Mouse (Mus musculus) cerebellum, postnatal 4 days (tissue): ENCODE results near the gene Chic2.

Experiments used
- DNase-seq, 2 experiments: peaks; one replicate each; pipeline ENCODE4 v3.0.0; 2022; ENCODE audit warnings: low spot score in 2 of 2, mixed read lengths in 1 of 2

The Chic2 gene

DNA sequence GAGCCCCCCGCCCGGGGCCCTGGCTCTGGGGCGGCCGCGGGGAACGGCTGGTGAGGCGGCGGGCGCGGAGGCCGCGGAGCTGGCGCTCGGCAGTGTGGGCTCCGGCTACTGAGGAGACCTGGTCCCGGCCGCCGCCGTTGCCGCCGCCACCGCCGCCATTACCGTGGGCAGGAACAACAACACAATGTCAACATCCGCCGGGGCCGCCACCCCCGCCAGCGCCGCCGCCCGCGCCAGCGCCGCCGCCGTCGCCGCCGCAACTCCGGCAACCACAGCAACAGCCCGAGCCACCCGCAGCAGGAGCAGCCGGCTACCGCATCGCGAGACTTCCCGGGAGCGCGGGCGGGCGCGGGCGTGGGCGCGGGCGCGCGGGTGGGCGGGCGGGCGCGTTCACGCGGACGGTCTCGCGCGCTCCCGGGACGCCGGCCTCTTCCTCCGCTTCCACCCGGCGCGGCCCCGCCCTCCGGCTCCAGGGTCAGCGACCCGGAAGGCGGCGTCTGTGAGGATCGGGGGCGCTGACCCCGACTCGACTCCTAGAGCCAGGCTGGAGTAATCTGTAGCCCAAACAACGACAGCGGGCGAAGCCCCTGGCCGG, at the start of gene Chic2:
Gene Chic2 (minus strand): TSS at position 465 of the 595 bp plus-strand sequence.
- peak; percentile 75 to 87 for DNase-seq

DNA sequence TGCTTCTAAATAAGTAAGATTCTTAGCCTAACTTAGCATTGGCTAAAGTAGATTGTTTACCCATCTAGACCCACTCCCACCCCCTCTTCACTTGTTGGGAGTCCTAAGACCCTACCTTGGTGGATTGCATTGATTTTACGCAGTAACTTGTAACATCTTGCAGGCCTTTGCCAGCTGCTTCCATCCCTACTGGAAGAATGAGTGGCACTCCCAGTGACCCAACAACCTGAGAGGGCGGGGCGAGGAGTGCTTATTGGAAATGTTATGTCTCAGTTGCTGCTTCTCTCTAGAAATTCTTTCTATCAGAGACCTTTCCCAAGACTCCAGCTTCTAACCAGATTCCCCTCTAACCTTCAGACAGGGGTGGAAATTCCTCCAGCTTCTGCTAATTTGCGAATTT, 41.3 kb upstream of the Chic2 start:
- DNase-seq, result no peak

- no peak for DNase-seq
Measured at GRCm38 (mm10) chr5:75085521-75085875, 40.9 kb upstream of the Chic2 start.

DNA sequence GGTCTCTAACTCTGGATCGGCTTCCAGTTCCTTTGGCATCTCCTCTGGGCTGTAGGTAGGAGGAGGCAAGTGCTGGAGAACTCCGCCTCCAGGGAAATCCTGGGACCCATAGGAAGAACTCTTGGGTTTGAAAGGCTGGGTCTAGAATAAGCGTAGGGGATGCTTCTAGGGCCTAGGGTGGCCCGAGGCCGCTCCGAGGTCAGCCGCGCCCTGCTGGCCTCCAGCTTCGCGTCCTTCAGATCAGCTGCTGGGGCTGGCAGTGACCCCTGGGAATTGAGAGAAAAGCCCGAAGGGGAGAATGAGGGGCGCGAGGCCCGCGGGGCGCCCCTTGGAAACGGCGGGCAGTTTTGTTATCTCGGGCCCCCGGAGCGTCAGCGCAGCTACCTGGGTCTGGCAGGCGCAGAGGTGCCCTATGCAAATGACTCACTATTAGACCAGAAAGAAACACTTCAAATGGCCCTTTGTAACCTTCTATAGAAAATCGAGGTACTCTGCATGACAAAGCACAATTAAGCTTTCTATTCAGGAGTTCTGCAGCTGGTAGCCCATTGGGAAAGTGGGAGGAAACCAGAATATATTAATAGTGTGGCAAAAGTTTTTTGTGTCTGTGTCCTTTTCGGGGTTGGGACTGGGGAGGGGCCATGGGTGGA, 40.4 kb upstream of the Chic2 start:
- DNase-seq, result no peak

GRCm38 (mm10) chr5:75084393-75084870, 39.9 kb upstream of the Chic2 start:
- no peak for DNase-seq

- no peak for DNase-seq
Measured at GRCm38 (mm10) chr5:75083591-75084392, 39.2 kb upstream of the Chic2 start.

- DNase-seq, result no peak
Measured at GRCm38 (mm10) chr5:75083061-75083460, 38.5 kb upstream of the Chic2 start.

DNA sequence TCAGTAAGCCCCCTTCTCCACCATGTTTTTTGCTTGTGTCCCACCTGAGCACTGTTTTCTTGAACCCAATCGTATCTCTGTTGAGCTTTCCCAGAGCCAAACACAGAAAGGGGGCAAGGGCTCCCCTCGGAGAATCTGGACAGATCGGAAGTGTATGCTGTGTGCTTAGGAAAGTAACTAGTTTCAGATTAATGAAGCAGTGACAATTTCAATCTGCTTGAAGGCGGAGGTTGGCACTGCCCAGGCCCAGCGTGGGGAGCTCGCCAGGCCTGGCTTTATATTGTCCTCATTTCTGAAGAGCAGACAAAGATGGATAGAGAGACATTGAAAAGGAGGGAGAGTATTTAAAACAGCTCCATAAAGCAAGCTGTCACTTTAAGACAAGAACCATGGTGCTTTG, 37.9 kb upstream of the Chic2 start:
- DNase-seq, result no peak

DNA sequence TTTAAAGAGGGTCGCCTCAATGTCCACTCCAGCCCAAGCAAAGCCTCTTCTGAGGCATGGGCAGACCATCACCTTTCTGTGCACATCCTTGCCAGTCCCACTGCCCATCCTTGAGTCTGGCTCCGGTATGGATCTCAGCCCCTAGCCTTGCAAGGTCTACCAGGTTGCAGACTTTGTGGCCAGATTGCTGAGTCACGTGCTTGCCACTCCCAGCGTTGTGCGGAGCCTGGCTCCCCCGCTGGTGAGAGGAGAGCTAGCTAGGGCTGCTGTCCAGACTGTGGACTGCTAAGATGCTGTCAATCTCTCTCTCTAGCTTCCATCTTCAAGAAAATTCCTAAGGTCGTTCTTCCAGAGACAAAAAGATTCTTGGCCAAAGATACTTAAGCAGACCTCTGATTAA, 35.0 kb upstream of the Chic2 start:
- no peak for DNase-seq

DNA sequence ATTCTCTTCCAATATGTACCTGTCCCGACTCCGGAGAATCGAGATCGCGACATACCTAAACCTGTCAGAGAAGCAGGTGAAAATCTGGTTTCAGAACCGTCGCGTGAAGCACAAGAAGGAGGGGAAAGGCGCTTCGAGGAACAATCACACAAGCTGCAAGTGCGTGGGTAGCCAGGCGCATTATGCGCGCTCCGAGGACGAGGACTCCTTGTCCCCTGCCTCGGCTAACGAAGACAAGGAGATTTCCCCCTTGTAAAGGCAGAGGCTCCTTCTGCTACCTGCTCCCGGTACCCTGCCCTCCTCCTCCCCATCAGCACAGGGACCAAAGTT, 32.4 kb upstream of the Chic2 start:
- no peak for DNase-seq

- no peak for DNase-seq
Measured at GRCm38 (mm10) chr5:75076326-75077050, 31.9 kb upstream of the Chic2 start.

- no peak for DNase-seq
Measured at GRCm38 (mm10) chr5:75075383-75075941, 30.9 kb upstream of the Chic2 start, which contains the start of gene Gsx2. Gsx2 (plus strand) TSS chr5:75075601.

GRCm38 (mm10) chr5:75074537-75075382, 30.2 kb upstream of the Chic2 start:
- no peak for DNase-seq

DNA sequence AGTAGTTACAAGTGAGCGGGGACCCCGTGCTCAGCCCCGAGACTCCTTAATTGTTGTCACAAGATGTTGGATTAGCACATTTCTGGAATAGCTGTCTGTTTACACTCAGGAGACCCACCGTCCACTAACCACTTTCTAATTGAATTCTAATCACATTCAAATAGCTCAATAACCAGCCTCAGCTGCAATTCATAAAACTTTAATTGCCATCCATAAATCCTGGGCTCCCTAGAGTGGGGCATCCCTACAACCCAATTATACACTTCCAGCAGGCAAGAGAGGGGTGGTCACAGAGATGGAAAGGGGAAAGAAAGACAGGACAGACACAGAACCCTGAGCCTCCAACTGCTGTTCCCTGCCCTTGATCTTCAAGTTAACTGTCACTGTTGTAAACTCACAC, 29.6 kb upstream of the Chic2 start:
- no peak for DNase-seq

GRCm38 (mm10) chr5:75073684-75074083, 29.1 kb upstream of the Chic2 start:
- no peak for DNase-seq

GRCm38 (mm10) chr5:75073167-75073566, 28.6 kb upstream of the Chic2 start:
- no peak for DNase-seq

GRCm38 (mm10) chr5:75072532-75072931, 28.0 kb upstream of the Chic2 start:
- DNase-seq, result no peak

GRCm38 (mm10) chr5:75071951-75072350, 27.4 kb upstream of the Chic2 start:
- DNase-seq, result no peak

- DNase-seq, result no peak
Measured at GRCm38 (mm10) chr5:75070656-75071375, 26.2 kb upstream of the Chic2 start.

- no peak for DNase-seq
Measured at GRCm38 (mm10) chr5:75070132-75070531, 25.6 kb upstream of the Chic2 start.
